Mouse (Mus musculus) R1 (cell line): ENCODE data around the gene Mitd1.

Source experiments
- DNase-seq: peaks from one replicate; pipeline ENCODE4 v3.0.0-alpha.2; 2018; ENCODE audit warnings: low read depth, low spot score

The Mitd1 gene

DNA sequence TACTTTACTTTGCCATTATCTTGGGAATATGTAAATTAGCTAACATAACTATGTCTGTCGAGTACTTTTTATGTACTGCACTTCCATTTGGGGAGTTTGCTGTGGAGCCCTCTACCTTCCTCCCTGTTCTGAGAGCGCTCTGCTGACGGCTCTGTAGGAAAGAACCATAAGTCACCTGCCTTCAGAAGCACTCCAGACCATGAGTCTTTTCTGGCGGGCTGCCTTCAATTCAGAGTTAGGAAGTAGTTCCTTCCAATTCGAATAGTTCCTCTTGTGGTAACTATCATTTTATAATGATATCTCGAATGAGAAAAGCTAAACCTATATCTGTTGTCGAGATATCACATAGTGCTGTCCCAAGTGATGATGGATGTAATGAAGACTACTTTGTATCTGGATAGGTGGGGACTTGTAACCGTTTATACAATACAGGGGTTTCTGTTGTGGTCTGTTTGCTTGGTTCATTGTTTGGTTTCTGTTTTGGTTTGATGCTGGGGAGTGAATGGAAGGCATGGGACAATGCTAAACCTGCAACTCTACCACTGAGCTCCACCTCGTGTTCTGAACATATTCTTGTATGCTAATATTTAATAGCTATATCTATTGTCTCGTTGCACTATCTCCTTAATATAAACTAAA is 22.4 kb downstream of the Mitd1 start:
- DNase-seq = no peak

GRCm38 (mm10) chr1:37867056-37867455 is 23.2 kb downstream of the Mitd1 start:
- DNase-seq = peak; percentile 80

DNA sequence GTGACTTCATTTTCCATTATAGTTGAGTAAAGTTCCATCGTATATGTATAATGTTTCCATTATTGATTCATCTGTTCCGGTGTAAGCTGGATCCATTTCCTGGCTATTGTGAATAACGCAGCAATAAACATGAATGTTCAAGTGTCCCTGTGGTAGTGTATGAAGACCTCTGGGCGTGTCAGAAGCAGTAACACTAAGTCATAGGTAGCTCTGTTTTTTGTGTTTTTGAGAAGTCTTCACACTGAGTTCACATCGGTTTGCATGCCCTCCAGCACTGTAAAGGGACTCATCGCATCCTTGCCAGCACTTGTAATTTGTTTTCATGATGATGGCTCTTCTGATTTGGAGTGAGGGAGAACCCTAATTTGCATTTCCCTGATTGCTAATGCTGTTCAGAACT is 23.9 kb downstream of the Mitd1 start, which contains the start of gene Tsga10:
TSS of gene Tsga10 (minus strand) at position 144 of the 400 bp plus-strand sequence.
- no peak for DNase-seq

DNA sequence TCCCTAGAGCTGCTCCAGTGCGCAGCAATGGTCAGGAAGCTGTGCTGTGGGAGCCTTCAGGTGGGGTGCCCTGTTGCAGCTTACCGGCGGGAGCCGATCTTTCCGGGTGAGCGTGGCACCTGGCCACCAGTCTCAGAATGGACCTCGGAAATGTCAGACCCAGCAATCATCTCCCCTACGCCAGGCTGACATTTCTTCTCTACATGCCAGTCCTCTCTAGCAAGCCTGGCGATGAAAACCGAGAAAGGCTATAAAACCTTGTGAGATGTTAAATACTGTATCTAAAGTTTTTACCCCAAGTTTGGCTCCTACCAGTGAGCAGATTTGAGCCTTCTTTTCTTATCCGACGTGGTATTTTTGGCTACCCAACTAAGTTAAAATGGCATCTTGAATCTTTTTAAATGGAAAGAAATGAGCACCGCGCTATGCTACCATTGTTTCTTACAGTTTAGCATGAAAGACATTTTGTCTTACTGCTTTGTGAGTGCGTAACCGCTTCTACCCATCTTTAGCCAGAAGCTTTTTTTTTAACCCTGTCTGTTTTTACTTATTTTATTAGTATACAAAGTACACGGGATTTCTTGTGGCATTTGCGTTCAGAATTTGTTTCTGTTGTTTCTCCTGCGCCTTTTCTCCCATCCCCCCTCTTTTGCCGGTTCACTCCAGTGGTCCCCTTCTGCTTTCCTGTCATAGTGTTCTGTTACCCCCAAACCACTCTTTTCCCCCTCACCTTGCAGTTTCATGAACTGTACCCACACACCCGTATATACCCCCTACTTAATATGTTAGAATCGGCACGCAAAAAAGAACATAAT is 24.6 kb downstream of the Mitd1 start:
- no peak for DNase-seq

DNA sequence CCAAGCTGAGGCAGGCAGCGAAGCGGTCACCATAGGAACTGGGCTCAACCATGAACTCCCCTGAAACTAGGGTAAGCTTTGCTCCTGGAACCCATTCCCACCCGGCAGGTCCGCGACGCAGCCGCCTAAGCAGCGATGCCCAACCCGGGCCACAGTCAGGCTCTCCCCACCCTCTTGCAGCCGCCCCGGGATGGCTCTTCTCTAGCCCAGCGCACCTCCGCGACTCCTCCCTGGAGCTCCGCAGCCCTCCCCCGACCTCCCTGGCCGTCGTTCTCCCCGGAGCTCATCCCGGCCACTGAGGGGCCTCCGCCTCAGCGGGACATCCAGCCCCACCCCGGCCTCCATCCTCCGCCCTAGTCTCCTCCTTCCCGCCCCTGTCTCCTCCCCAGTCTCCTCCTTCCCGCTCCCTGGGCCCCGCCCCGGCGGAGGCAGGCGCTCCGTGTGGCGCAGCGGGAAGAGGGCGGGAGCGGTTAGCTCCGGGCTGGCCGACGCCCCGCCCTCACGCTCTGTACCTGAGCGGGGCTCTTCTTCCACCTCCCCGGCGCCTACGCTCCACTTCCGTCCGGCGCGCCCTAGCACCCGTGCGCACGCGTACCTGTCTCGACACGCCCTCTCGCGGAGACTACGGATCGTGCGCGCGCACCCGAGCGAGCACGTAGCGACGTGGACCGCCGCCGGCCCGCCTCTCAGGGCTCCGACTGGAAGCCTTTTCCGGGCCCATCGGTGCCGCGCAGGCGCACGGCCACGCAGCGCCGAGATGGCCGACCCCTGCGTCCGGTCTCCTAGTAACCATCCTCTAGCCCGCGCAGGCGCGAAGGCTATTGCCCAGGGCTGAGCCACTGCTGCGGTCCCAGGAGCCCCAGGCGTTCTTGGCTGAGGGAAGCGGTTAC is 25.5 kb downstream of the Mitd1 start:
- peak; percentile 98 for DNase-seq

- DNase-seq = no peak
Measured at GRCm38 (mm10) chr1:37850696-37851095, 39.5 kb downstream of the Mitd1 start.

DNA sequence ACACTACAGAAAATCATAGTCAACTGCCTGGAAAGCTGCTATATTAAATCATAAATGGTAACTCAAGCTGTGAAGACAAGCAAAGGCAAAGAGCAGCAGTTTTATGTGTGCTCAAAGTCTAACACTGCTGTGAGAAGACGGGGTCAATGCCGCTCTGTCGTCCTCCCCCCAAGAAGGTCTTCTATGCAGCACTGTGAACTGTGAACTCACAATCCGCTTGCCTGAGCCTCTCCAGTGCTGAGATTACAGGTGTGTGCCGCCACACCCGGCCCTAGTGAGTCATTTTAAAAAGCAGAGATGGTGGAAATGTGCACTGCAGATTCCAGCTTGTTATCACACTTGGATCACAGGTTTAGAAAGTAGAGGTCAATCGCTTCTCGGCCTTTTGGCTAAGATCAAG is 43.3 kb downstream of the Mitd1 start:
- no peak for DNase-seq

DNA sequence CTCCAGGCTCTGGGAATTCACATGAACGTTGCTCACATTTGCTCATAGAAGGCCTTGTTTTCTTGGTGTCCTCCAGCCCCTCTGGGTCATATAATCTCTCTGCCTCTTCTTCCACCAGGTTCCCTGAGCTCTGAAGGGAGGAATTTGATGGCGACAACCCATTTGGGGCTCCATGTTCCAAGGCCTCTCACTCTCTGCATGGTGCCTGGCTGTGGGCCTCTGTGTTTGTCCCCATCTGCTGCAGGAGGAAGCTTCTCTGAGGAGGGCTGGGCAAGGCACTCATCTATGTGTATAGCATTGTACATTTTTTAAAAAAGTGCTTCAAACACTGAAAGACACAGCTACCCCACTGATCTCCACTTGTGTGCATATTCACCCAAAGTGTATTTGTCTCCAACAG is 58.5 kb downstream of the Mitd1 start:
- DNase-seq = no peak
